Mouse (Mus musculus): Measurements from ENCODE around the gene Gm21992.
A peak's percentile ranks its signal among the peaks of the same experiment; 100 is the strongest.

Gm21992 gene

DNA sequence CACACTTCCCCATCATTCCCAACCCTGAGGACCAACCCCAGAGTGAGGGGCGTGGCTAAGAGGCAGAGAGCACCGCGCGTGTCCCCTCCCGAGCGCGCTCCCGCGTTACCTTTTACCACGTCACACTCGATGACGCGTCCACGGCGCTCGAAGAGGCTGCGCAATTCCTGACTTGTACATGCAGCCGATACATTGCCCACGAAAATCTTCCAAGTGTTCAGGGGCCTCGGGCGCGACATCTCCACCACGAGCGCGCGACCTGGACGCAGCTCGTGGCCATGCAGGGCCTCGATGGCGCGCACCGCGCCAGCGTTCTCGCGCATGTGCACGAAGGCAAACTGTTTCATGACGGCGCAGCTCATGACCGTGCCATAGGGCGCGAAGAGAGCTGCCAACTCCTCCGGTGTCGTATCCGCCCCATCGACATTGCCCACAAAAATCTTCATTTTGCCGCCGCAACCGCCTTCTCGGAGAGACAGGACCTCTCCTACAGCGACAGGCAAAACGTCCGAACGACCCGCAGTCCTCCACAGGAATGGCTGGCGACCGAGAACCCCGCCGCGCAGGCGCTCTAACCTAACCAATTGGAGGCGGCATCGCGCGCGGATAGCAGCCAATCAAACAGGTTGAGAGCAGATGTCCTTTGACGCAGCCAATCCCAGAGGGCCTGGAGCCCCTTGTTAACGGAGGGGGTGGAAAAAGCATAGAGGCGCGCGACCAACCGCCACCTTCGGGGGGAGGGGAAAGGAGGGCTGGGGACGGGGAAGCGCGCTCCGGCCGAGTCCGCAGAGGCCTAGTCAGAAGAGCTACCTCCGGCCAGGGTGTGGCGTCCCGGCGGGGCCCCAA, at the start of gene Gm21992, which contains the start of gene Rbm14:
Gm21992 (minus strand) TSS at position 550 of the 846 bp plus-strand sequence.
Rbm14 (minus strand) TSS at position 572 of the 846 bp plus-strand sequence.
- peak; percentile 96 for DNase-seq (ENCODE audit: low spot score)

GRCm38 (mm10) chr19:4859081-4859480, 47.7 kb upstream of the Gm21992 start:
- DNase-seq (ENCODE audit: low spot score): peak; percentile 62

DNA sequence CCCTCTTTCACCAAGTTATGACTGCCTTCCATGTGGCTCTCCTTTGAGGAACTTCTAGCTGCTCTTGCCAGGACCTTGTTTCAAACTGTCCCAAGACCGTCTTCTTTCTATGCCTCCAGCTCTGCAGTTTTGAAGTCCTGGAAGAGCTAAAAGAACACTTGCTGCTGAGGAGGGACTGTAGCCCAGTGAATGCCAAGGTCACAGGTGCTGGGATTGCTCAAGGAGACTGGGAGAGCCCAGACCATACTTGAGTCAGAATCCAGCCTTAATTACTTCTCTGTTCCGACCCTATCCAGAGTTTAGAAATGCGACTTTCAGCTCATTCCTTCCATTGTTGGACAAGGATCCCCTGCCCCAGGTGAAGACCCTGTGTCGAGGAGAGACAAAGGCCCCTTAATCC, 44.5 kb upstream of the Gm21992 start:
- no peak for DNase-seq (ENCODE audit: low spot score)

GRCm38 (mm10) chr19:4855470-4855820, 44.0 kb upstream of the Gm21992 start:
- no peak for DNase-seq (ENCODE audit: low spot score)

DNA sequence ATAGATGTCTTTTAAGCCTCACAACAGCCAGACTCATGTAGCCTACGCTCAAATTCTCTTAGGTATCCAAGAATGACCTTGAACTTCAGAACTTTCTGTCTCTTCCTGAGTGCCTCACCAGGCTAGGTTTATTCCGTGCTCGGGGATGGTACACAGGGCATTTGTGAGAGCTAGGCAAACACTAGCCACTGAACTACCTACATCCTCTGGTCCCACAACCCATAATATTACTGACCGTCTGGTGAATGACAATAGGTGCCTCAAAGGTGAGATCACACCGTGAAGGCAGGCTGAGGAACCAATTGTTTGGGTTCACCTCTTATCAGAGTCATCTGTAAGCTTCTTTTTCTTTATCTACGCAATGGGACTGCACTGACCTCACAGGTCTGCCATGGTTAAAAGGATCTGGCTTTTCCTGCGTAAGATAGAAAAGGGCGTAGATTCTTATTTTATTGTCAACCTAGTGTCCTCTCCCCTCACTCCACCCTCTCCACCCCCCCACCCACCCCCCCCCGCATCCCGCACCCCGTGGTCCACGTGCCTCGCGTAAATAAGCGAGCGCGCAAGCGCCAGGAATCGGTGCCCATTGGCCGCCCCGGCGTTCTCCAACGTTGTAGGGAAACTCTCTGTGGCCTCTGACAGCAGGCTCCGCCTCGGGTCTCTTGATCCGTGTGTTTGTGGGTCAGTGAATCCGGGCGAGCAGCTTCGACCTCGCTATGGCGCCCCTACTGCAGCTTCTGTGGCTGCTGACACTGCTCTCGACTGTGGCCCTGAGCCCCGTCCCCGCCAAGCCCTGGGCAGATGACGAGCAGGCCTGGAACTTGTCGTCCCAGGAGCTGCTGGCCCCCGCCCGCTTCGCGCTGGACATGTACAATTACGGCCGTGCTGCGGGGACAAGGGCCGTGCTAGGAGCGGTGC, 43.4 kb upstream of the Gm21992 start, which contains the start of gene Ctsf:
Ctsf (plus strand) TSS at position 579 of the 918 bp plus-strand sequence.
- DNase-seq (ENCODE audit: low spot score): peak; percentile 37

- no peak for DNase-seq (ENCODE audit: low spot score)
These were observed 38.9 kb upstream of the Gm21992 start for GRCm38 (mm10) chr19:4850281-4850680.

GRCm38 (mm10) chr19:4849800-4850199, 38.4 kb upstream of the Gm21992 start:
- no peak for DNase-seq (ENCODE audit: low spot score)

- DNase-seq (ENCODE audit: low spot score): no peak
These were observed 36.1 kb upstream of the Gm21992 start for GRCm38 (mm10) chr19:4847490-4847889.

- DNase-seq (ENCODE audit: low spot score): no peak
These were observed 34.4 kb upstream of the Gm21992 start for GRCm38 (mm10) chr19:4845846-4846245.

- DNase-seq (ENCODE audit: low spot score): no peak
These were observed 31.2 kb upstream of the Gm21992 start for GRCm38 (mm10) chr19:4842611-4843010.

- DNase-seq (ENCODE audit: low spot score): no peak
These were observed 29.4 kb upstream of the Gm21992 start for GRCm38 (mm10) chr19:4840848-4841247.

GRCm38 (mm10) chr19:4839149-4839548, 27.7 kb upstream of the Gm21992 start, which contains the start of the genes Ccs and Ccdc87:
Gene Ccs (minus strand): TSS chr19:4839332.
Gene Ccdc87 (plus strand): TSS chr19:4839366.
- DNase-seq (ENCODE audit: low spot score): peak; percentile 93

GRCm38 (mm10) chr19:4838526-4839140, 27.2 kb upstream of the Gm21992 start:
- no peak for DNase-seq (ENCODE audit: low spot score)

DNA sequence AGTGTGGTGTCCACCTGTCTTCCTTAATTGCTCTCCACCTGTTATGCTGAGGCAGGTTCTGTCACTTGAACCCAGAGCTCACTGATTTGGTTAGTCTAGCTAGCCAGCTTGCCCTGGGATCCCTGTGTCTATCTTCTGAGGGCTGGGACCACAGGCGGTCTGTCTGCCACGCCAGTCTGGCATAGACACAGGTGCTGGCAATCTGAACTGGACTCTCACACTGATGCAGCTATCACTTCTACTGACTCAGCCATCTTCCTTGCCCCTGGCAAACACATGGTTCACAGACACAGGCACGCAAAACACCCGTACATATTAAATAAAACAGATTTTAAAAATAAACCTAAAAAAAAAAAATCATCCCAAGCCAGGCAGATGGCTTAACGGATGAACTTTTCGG, 25.6 kb upstream of the Gm21992 start:
- no peak for DNase-seq (ENCODE audit: low spot score)

DNA sequence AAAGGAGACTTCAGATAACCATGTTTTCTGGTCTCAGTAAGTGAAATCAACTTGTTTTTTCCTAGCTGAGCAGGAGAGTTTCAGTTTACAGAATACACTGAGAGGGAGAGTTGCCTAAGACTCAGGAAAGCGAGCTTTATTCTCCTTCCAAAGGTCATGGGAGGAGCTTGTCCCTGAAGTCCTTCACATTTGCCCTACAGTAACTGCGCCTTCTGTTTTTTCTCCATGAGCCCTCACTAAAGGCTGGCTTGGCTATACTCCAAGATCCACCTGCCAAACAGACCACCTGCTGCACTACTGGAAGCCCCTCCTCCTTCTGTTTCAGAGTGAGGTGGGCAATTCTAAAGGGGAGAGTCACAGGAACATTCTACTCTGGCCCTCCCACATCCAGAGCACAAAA, 24.7 kb upstream of the Gm21992 start:
- DNase-seq (ENCODE audit: low spot score): no peak

GRCm38 (mm10) chr19:4833977-4834376, 22.6 kb upstream of the Gm21992 start:
- no peak for DNase-seq (ENCODE audit: low spot score)

- no peak for DNase-seq (ENCODE audit: low spot score)
These were observed 17.7 kb upstream of the Gm21992 start for GRCm38 (mm10) chr19:4829156-4829555.

DNA sequence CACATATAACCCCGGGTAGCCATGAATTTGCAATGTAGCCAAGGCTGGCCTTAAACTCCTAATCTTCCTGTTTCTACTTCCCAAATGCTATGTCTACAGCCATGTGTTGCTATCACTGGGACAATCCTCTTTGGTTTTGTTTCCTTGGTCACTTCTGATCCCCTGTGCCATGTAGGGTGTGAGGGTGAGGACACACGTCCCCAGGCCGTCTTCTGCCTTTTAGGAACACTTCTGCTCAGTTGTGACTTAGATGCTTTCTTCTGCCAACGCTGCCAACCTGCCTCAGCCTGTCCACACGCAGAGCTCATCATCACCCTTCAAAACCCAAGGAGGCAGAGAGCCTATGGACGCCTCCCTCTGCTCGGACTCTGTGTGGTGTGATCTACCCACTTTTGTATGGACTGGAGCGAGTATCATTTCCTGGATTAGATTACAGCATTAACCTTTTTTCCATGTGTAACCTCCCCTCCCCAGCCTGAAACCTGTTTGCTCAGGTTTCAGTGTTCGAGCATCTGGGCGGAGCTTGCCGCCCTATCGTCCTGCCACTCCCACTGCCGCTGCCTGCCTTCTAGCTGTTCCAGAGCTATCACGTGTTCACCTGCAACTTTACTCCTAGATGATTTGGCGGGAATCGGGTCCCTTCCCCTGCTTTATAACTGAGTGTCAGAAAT, 17.2 kb upstream of the Gm21992 start:
- no peak for DNase-seq (ENCODE audit: low spot score)

GRCm38 (mm10) chr19:4820678-4821303, 9.4 kb upstream of the Gm21992 start:
- no peak for DNase-seq (ENCODE audit: low spot score)

DNA sequence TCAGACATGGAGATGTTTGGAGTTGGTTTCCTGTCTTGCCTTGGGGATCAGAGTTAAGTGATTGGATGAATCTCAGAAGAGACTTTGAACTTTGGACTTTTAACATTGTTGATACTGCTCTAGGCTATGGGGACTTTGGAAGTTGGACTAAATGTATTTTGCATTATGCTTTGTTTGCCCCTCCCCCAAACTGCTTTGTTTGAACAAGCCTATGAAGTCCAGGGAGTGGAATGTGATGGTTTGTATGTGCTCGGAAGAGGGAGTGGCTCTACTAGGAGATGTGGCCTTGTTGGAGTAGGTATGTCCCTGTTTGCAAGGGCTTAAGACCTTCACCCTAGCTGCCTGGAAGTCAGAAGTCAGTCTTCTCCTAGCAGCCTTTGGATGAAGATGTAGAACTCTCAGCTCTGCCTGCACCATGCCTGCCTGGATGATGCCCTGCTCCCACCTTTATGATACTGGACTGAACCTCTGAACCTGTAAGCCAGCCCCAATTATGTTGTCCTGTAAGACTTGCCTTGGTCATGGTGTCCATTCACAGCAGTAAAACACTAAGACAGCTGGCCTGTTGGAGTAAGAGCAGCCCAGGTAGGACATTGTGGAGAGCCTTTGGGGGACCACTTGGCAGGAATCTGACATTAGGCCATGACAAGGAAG, 5.9 kb upstream of the Gm21992 start:
- no peak for DNase-seq (ENCODE audit: low spot score)

DNA sequence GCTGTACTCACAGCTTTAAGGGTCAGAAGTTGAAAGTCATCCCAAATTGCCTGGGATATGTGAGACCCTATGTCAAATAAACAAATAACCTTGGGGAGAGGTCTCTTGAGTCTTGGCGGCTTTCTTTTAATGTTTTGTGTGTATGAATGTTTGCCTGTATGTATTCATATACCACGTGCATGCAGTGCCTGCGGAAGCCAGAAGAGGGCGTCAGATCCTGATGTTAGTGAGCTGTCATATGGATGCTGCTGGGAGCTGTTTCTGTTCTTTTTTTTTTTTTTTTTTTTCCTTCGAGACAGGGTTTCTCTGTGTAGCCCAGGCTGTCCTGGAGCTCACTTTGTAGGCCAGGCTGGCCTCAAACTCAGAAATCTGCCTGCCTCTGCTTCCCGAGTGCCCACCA, 1.6 kb upstream of the Gm21992 start:
- peak; percentile 25 for DNase-seq (ENCODE audit: low spot score)

Measured in spleen, adult 12 weeks (tissue).